Mouse (Mus musculus) megakaryocyte, embryonic 14.5 days (primary cell): ENCODE measurements at regions not wholly inside any gene's neighbourhood (a gene's known extent, or its start where the extent isn't known, plus 50 kb on each side); places are given as distances from the start of the nearest gene placed in this dataset.

Experiments
- FLI1 ChIP-seq: IDR thresholded peaks from 2 replicates; pipeline ENCODE4 v1.6.1; 2012; ENCODE audit warnings: low read length, inconsistent platforms, mixed read lengths
- GATA1 ChIP-seq: IDR thresholded peaks from 3 replicates; pipeline ENCODE4 v1.6.1; 2012; ENCODE audit warnings: mixed read lengths, low read length, inconsistent platforms, borderline replicate concordance

DNA sequence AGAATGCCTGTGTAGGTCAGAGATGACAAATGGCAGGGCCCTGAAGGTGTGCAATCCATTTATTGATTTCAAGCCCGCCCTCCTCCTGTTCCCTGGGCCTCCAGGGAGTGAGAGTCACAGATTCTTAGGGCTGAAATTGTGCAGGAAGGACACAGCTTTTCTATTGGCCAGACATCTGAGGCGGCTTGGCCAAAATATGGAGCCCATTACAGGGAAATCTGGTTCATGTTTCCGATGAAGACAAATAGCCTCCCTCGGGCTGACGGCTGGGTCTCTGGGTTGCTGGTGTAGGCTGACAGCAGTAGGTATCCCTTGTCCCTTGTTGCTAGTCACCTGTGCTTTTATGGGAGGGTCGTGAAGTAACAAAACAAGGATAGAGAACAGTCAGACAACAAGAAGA, 413.2 kb downstream of the Tshz3 start:
- TF ChIP-seq GATA1 (no peak), FLI1 (no peak)
